Mouse (Mus musculus): ENCODE data around the gene Sfxn2. TPM values are rescaled to one million over a fixed set of nuclear protein-coding genes. Genes with fewer than 3 reads are reported as not detected.
"Not testable (repeated sequence)": the region's sequence is repeated elsewhere in the genome, so short reads cannot be mapped to it uniquely, and the experiment has no call there.

Gene Sfxn2
- total RNA-seq, 2 experiments from 2014 or later: 3.2 to 3.7 TPM

- peak; percentile 71 for DNase-seq
- intact Hi-C loops (cut with DNase I): no loop called here
- no peak for TF ChIP-seq CTCF (IDR thresholded peaks at IDR 0.05)
- Histone ChIP-seq H3K27ac (no peak overlapping the region), H3K4me3 (no peak overlapping the region)
Observed at GRCm38 (mm10) chr19:46553541-46553955, 19.6 kb upstream of the Sfxn2 start.

- intact Hi-C loops (cut with DNase I): no loop called here
- no peak overlapping the region for H3K4me3 ChIP-seq
- H3K27ac ChIP-seq: no peak overlapping the region
- no peak for DNase-seq
- TF ChIP-seq CTCF (IDR thresholded peaks at IDR 0.05): no peak
Observed at GRCm38 (mm10) chr19:46558009-46558408, 15.2 kb upstream of the Sfxn2 start.

GRCm38 (mm10) chr19:46558631-46559030 is 14.5 kb upstream of the Sfxn2 start:
- Histone ChIP-seq H3K4me3 (no peak overlapping the region), H3K27ac (no peak overlapping the region)
- TF ChIP-seq CTCF (IDR thresholded peaks at IDR 0.05): no peak
- intact Hi-C loops (cut with DNase I): no loop called here
- DNase-seq: no peak

- H3K27ac ChIP-seq: peak overlapping the region; percentile 92
- peak; percentile 84 for TF ChIP-seq CTCF (IDR thresholded peaks at IDR 0.05)
- intact Hi-C loops (cut with DNase I): no loop called here
Observed at GRCm38 (mm10) chr19:46562132-46562531, 11.0 kb upstream of the Sfxn2 start.

GRCm38 (mm10) chr19:46562581-46563515 is 10.3 kb upstream of the Sfxn2 start:
- intact Hi-C loops (cut with DNase I): no loop called here
- peak; percentile 87 for DNase-seq
- peak overlapping the region; percentile 92 for H3K27ac ChIP-seq

More at GRCm38 (mm10) chr19:46562132-46562531, 11.0 kb upstream of the Sfxn2 start:
- H3K4me3 ChIP-seq: no peak overlapping the region
- peak; percentile 84 for DNase-seq

GRCm38 (mm10) chr19:46563603-46564002 is 9.6 kb upstream of the Sfxn2 start:
- intact Hi-C loops (cut with DNase I): no loop called here
- no peak for TF ChIP-seq CTCF (IDR thresholded peaks at IDR 0.05)
- DNase-seq: peak; percentile 54
- peak overlapping the region; percentile 30; the same call in 1 of the 2 replicates for H3K4me3 ChIP-seq
- peak overlapping the region; percentile 92 for H3K27ac ChIP-seq

More at GRCm38 (mm10) chr19:46562581-46563515, 10.3 kb upstream of the Sfxn2 start:
- H3K4me3 ChIP-seq: peak overlapping the region; percentile 30; the same call in 1 of the 2 replicates
- no peak for TF ChIP-seq CTCF (IDR thresholded peaks at IDR 0.05)

- DNase-seq: no peak
- no peak for TF ChIP-seq CTCF (IDR thresholded peaks at IDR 0.05)
- Histone ChIP-seq H3K27ac (peak overlapping the region; percentile 92), H3K4me3 (no peak overlapping the region)
- intact Hi-C loops (cut with DNase I): no loop called here
Observed at GRCm38 (mm10) chr19:46564043-46564462, 9.1 kb upstream of the Sfxn2 start.

GRCm38 (mm10) chr19:46571211-46571877 is 1.8 kb upstream of the Sfxn2 start:
- DNase-seq, H3K4me3 ChIP-seq: not testable (repeated sequence)
- 0 out of 2 replicates have a peak overlapping the region, but pooled peaks have one; percentile 92 for H3K27ac ChIP-seq
- intact Hi-C loops (cut with DNase I): loop anchor here (5.0 kb wide), 1 partner anchor 494 kb away; the partner anchor contains the start of gene Nolc1

GRCm38 (mm10) chr19:46571878-46572244 is 1.3 kb upstream of the Sfxn2 start:
- Histone ChIP-seq H3K4me3 (peak overlapping the region; percentile 76), H3K27ac (peak overlapping the region; percentile 92)
- no peak for DNase-seq
- no peak for TF ChIP-seq CTCF (IDR thresholded peaks at IDR 0.05)
- intact Hi-C loops (cut with DNase I): loop anchor here (5.0 kb wide), 1 partner anchor 495 kb away; the partner anchor contains the start of gene Nolc1

GRCm38 (mm10) chr19:46572548-46572947 is 617 bp upstream of the Sfxn2 start:
- peak; percentile 49 for DNase-seq
- intact Hi-C loops (cut with DNase I): loop anchor here (5.0 kb wide), 1 partner anchor 495 kb away; the partner anchor contains the start of gene Nolc1
- Histone ChIP-seq H3K27ac (peak overlapping the region; percentile 92), H3K4me3 (peak overlapping the region; percentile 76)
- TF ChIP-seq CTCF (IDR thresholded peaks at IDR 0.05): no peak

- DNase-seq: no peak
- Histone ChIP-seq H3K4me3 (peak overlapping the region; percentile 76), H3K27ac (peak overlapping the region; percentile 93)
- TF ChIP-seq CTCF (IDR thresholded peaks at IDR 0.05): no peak
- intact Hi-C loops (cut with DNase I): loop anchor here (5.0 kb wide), 1 partner anchor 497 kb away; the partner anchor contains the start of gene Nolc1
Observed at GRCm38 (mm10) chr19:46573990-46574389, 825 bp downstream of the Sfxn2 start.

- peak overlapping the region; percentile 76 for H3K4me3 ChIP-seq
- intact Hi-C loops (cut with DNase I): no loop called here
- TF ChIP-seq CTCF (IDR thresholded peaks at IDR 0.05): no peak
- H3K27ac ChIP-seq: peak overlapping the region; percentile 24; the same call in 1 of the 2 replicates
- no peak for DNase-seq
Observed at GRCm38 (mm10) chr19:46575196-46575595, 2.0 kb downstream of the Sfxn2 start.

Data from gastrocnemius, adult 2 months (tissue).